Mouse (Mus musculus): ENCODE data around the gene Sytl3.

- TF ChIP-seq CTCF (IDR thresholded peaks at IDR 0.05; ENCODE audit: low read depth), result no peak
- TF ChIP-seq EP300 (IDR thresholded peaks at IDR 0.05; ENCODE audit: low read depth), result no peak
These were observed 73.8 kb downstream of the Sytl3 start for GRCm38 (mm10) chr17:6732665-6733064.
